Mouse (Mus musculus): ENCODE results near the gene Zfp366. TPM values are rescaled to one million over a fixed set of nuclear protein-coding genes. Genes with fewer than 3 reads are reported as not detected.

Gene Zfp366
- polyA plus RNA-seq, 1 experiment: not detected

- H3K27me3 ChIP-seq (ENCODE audit: control insufficient read depth, insufficient read depth, insufficient read length): no peaks in the 10 kb centered on the region
- no peaks in the 10 kb centered on the region for H3K36me3 ChIP-seq (ENCODE audit: control insufficient read depth, insufficient read depth)
- no peaks in the 10 kb centered on the region for H3K79me3 ChIP-seq (ENCODE audit: low read depth)
- H3K79me2 ChIP-seq (ENCODE audit: control insufficient read depth, insufficient read depth): no peaks in the 10 kb centered on the region
- no peak overlapping the region for H3ac ChIP-seq (ENCODE audit: control insufficient read depth, insufficient read length, low read depth)
- TF ChIP-seq FOSL1 (IDR thresholded peaks at IDR 0.05; ENCODE audit: insufficient read depth, low read length, poor library complexity, severe bottlenecking): no peak
- TF ChIP-seq CTCF (IDR thresholded peaks at IDR 0.05; ENCODE audit: control insufficient read depth, insufficient read depth, insufficient read length): no peak
- no peak for TF ChIP-seq MYOD1 (IDR thresholded peaks at IDR 0.05; ENCODE audit: control insufficient read depth, insufficient read length, low read depth)
- no peak for TF ChIP-seq CEBPB (IDR thresholded peaks at IDR 0.05; ENCODE audit: low read depth)
- TF ChIP-seq USF1 (IDR thresholded peaks at IDR 0.05; ENCODE audit: low read depth): no peak
- no peak for TF ChIP-seq MAX (IDR thresholded peaks at IDR 0.05)
- TF ChIP-seq MYOG (IDR thresholded peaks at IDR 0.05; ENCODE audit: control insufficient read depth, extremely low read depth, insufficient read length): no peak
- no peak overlapping the region for H3K4me3 ChIP-seq (ENCODE audit: insufficient read depth, poor library complexity, severe bottlenecking)
Measured at GRCm38 (mm10) chr13:99294176-99294575, 109.6 kb downstream of the Zfp366 start.

GRCm38 (mm10) chr13:99299921-99300320, 115.3 kb downstream of the Zfp366 start:
- no peaks in the 10 kb centered on the region for H3K36me3 ChIP-seq (ENCODE audit: control insufficient read depth, insufficient read depth)
- no peak overlapping the region for H3ac ChIP-seq (ENCODE audit: control insufficient read depth, insufficient read length, low read depth)
- H3K4me3 ChIP-seq (ENCODE audit: insufficient read depth, poor library complexity, severe bottlenecking): no peak overlapping the region
- no peaks in the 10 kb centered on the region for H3K27me3 ChIP-seq (ENCODE audit: control insufficient read depth, insufficient read depth, insufficient read length)
- no peaks in the 10 kb centered on the region for H3K79me3 ChIP-seq (ENCODE audit: low read depth)
- TF ChIP-seq FOSL1 (IDR thresholded peaks at IDR 0.05; ENCODE audit: insufficient read depth, low read length, poor library complexity, severe bottlenecking) (no peak), MYOD1 (IDR thresholded peaks at IDR 0.05; ENCODE audit: control insufficient read depth, insufficient read length, low read depth) (no peak), CEBPB (IDR thresholded peaks at IDR 0.05; ENCODE audit: low read depth) (no peak), MAX (IDR thresholded peaks at IDR 0.05) (no peak), USF1 (IDR thresholded peaks at IDR 0.05; ENCODE audit: low read depth) (no peak), CTCF (IDR thresholded peaks at IDR 0.05; ENCODE audit: control insufficient read depth, insufficient read depth, insufficient read length) (no peak), MYOG (IDR thresholded peaks at IDR 0.05; ENCODE audit: control insufficient read depth, extremely low read depth, insufficient read length) (no peak)
- H3K79me2 ChIP-seq (ENCODE audit: control insufficient read depth, insufficient read depth): no peaks in the 10 kb centered on the region

Other genes starting within 250 kb of the Zfp366 start
- gene 1700024P04Rik, start 200.3 kb upstream of the Zfp366 start, polyA plus RNA-seq (2012; fragmentation: generic; extraction: Trizol): not detected
- 27.2 TPM for gene Ptcd2, start 159.9 kb downstream of the Zfp366 start, polyA plus RNA-seq (2012; fragmentation: generic; extraction: Trizol)
- gene Mrps27, start 160.0 kb downstream of the Zfp366 start, polyA plus RNA-seq (2012; fragmentation: generic; extraction: Trizol): 50.4 TPM